Mouse (Mus musculus): ENCODE results near the gene Foxk2. TPM values are rescaled to one million over a fixed set of nuclear protein-coding genes. Genes with fewer than 3 reads are reported as not detected.
A peak's percentile ranks its signal among the peaks of the same experiment; 100 is the strongest.
"Not testable (repeated sequence)": the region's sequence is repeated elsewhere in the genome, so short reads cannot be mapped to it uniquely, and the experiment has no call there.

Foxk2 gene
- polyA plus RNA-seq, 1 experiment from 2014 or later, result 6.2 TPM

GRCm38 (mm10) chr11:121347036-121347435, 87.2 kb downstream of the Foxk2 start:
- 86% methylated on average over 2 of the region's 2 CpGs for WGBS
- ATAC-seq (replicated peaks; ENCODE audit: low FRiP score, low read depth) (no peak), DNase-seq (ENCODE audit: low spot score) (no peak)
- peaks cover 8% of the 10 kb centered on the region; the same call in 1 of the 2 replicates for H3K36me3 ChIP-seq (ENCODE audit: insufficient read depth, low read length)
- no peak overlapping the region for H3K4me3 ChIP-seq (replicated peaks; ENCODE audit: low read depth, low read length)
- no peaks in the 10 kb centered on the region for H3K27me3 ChIP-seq (ENCODE audit: insufficient read depth, low read length)
- no peaks in the 10 kb centered on the region for H3K9me3 ChIP-seq (replicated peaks; ENCODE audit: low read length)
- no peak overlapping the region for H3K9ac ChIP-seq (ENCODE audit: low read depth, low read length)
- H3K4me1 ChIP-seq (replicated peaks; ENCODE audit: insufficient read depth, low read length), result no peaks in the 10 kb centered on the region
- no peak overlapping the region for H3K4me2 ChIP-seq (ENCODE audit: low read length)
- no peak overlapping the region for H3K27ac ChIP-seq
- no peak for TF ChIP-seq CTCF (IDR thresholded peaks at IDR 0.05; ENCODE audit: low read depth)

- H3K36me3 ChIP-seq (ENCODE audit: insufficient read depth, low read length), result peaks cover 8% of the 10 kb centered on the region; the same call in 1 of the 2 replicates
- 90% methylated on average over 2 of the region's 2 CpGs for WGBS
- H3K27me3 ChIP-seq (ENCODE audit: insufficient read depth, low read length), result no peaks in the 10 kb centered on the region
- no peak for TF ChIP-seq CTCF (IDR thresholded peaks at IDR 0.05; ENCODE audit: low read depth)
- DNase-seq (ENCODE audit: low spot score) (no peak), ATAC-seq (replicated peaks; ENCODE audit: low FRiP score, low read depth) (no peak)
- H3K9ac ChIP-seq (ENCODE audit: low read depth, low read length), result no peak overlapping the region
- no peaks in the 10 kb centered on the region for H3K9me3 ChIP-seq (replicated peaks; ENCODE audit: low read length)
- H3K4me2 ChIP-seq (ENCODE audit: low read length), result no peak overlapping the region
- no peak overlapping the region for H3K4me3 ChIP-seq (replicated peaks; ENCODE audit: low read depth, low read length)
- H3K27ac ChIP-seq, result no peak overlapping the region
- H3K4me1 ChIP-seq (replicated peaks; ENCODE audit: insufficient read depth, low read length), result peaks cover 8% of the 10 kb centered on the region
Measured at GRCm38 (mm10) chr11:121348166-121348565, 88.4 kb downstream of the Foxk2 start.

GRCm38 (mm10) chr11:121348727-121349126, 88.9 kb downstream of the Foxk2 start:
- H3K27me3 ChIP-seq (ENCODE audit: insufficient read depth, low read length); H3K4me2 ChIP-seq (ENCODE audit: low read length); H3K9me3 ChIP-seq (replicated peaks; ENCODE audit: low read length); H3K27ac ChIP-seq; DNase-seq (ENCODE audit: low spot score); H3K4me3 ChIP-seq (replicated peaks; ENCODE audit: low read depth, low read length); H3K9ac ChIP-seq (ENCODE audit: low read depth, low read length); H3K36me3 ChIP-seq (ENCODE audit: insufficient read depth, low read length); ATAC-seq (replicated peaks; ENCODE audit: low FRiP score, low read depth): not testable (repeated sequence)
- H3K4me1 ChIP-seq (replicated peaks; ENCODE audit: insufficient read depth, low read length), result peaks cover 12% of the 10 kb centered on the region
- WGBS, result 85% methylated on average over 3 of the region's 3 CpGs
- TF ChIP-seq CTCF (IDR thresholded peaks at IDR 0.05; ENCODE audit: low read depth), result peak; percentile 39; the same call in 1 of the 2 replicates

GRCm38 (mm10) chr11:121353326-121354090, 93.7 kb downstream of the Foxk2 start:
- H3K36me3 ChIP-seq (ENCODE audit: insufficient read depth, low read length), result 0 out of 2 replicates have a peak, but pooled peaks cover under 1% of the 10 kb centered on the region
- peaks cover 18% of the 10 kb centered on the region for H3K4me1 ChIP-seq (replicated peaks; ENCODE audit: insufficient read depth, low read length)
- DNase-seq (ENCODE audit: low spot score), result peak; percentile 28
- peak overlapping the region; percentile 84 for H3K4me2 ChIP-seq (ENCODE audit: low read length)
- no peaks in the 10 kb centered on the region for H3K9me3 ChIP-seq (replicated peaks; ENCODE audit: low read length)
- ATAC-seq (replicated peaks; ENCODE audit: low FRiP score, low read depth), result no peak; the same call in none of the 2 replicates
- 4% methylated on average over 36 of the region's 41 CpGs for WGBS
- peak overlapping the region; percentile 91 for H3K27ac ChIP-seq
- peak overlapping the region; percentile 96 for H3K4me3 ChIP-seq (replicated peaks; ENCODE audit: low read depth, low read length)
- peak overlapping the region; percentile 99 for H3K9ac ChIP-seq (ENCODE audit: low read depth, low read length)
- H3K27me3 ChIP-seq (ENCODE audit: insufficient read depth, low read length), result no peaks in the 10 kb centered on the region
- TF ChIP-seq CTCF (IDR thresholded peaks at IDR 0.05; ENCODE audit: low read depth), result no peak

GRCm38 (mm10) chr11:121354091-121354707, 94.4 kb downstream of the Foxk2 start, which contains the start of gene Wdr45b:
TSS of gene Wdr45b (minus strand) at chr11:121354445.
- Histone ChIP-seq H3K36me3 (ENCODE audit: insufficient read depth, low read length) (no peaks in the 10 kb centered on the region), H3K4me3 (replicated peaks; ENCODE audit: low read depth, low read length) (peak within 1 kb of the TSS; percentile 96), H3K9me3 (replicated peaks; ENCODE audit: low read length) (no peaks in the 10 kb centered on the region), H3K27ac (peak within 1 kb of the TSS; percentile 91), H3K4me2 (ENCODE audit: low read length) (peak within 1 kb of the TSS; percentile 84), H3K4me1 (replicated peaks; ENCODE audit: insufficient read depth, low read length) (peaks cover 18% of the 10 kb centered on the region), H3K9ac (ENCODE audit: low read depth, low read length) (peak within 1 kb of the TSS; percentile 99), H3K27me3 (ENCODE audit: insufficient read depth, low read length) (no peaks in the 10 kb centered on the region)
- ATAC-seq (replicated peaks; ENCODE audit: low FRiP score, low read depth) (peak; percentile 98), DNase-seq (ENCODE audit: low spot score) (peak; percentile 96)
- peak; percentile 14; the same call in 1 of the 2 replicates for TF ChIP-seq CTCF (IDR thresholded peaks at IDR 0.05; ENCODE audit: low read depth)
- under 1% methylated on average over 58 of the region's 69 CpGs for WGBS

Other genes with a start within 250 kb of the Foxk2 start
- gene Cd7, start 220.6 kb upstream of the Foxk2 start, polyA plus RNA-seq (2015; fragmentation: Nextera tagmentation; extraction: Ambion mirVana), result 0.16 and 0.23 TPM in 2 replicates
- 2.0 and 2.4 TPM in 2 replicates for gene Sectm1b, start 196.4 kb upstream of the Foxk2 start, polyA plus RNA-seq (2015; fragmentation: Nextera tagmentation; extraction: Ambion mirVana)
- gene Sectm1a, start 178.8 kb upstream of the Foxk2 start, polyA plus RNA-seq (2015; fragmentation: Nextera tagmentation; extraction: Ambion mirVana), result 0.63 and 0.73 TPM in 2 replicates
- gene Tex19.2, start 141.3 kb upstream of the Foxk2 start, polyA plus RNA-seq (2015; fragmentation: Nextera tagmentation; extraction: Ambion mirVana), result 0.05 TPM in 1 of 2 replicates, not detected in the other
- 0.13 TPM in 1 of 2 replicates, not detected in the other for gene Tex19.1, start 113.8 kb upstream of the Foxk2 start, polyA plus RNA-seq (2015; fragmentation: Nextera tagmentation; extraction: Ambion mirVana)
- gene Uts2r, start 99.7 kb upstream of the Foxk2 start, polyA plus RNA-seq (2015; fragmentation: Nextera tagmentation; extraction: Ambion mirVana), result not detected in 2 replicates
- 8.4 and 8.9 TPM in 2 replicates for gene Hexdc, start 55.6 kb upstream of the Foxk2 start, polyA plus RNA-seq (2015; fragmentation: Nextera tagmentation; extraction: Ambion mirVana)
- gene Ogfod3, start 55.3 kb upstream of the Foxk2 start, polyA plus RNA-seq (2015; fragmentation: Nextera tagmentation; extraction: Ambion mirVana), result 37.9 and 38.1 TPM in 2 replicates
- 24.3 and 27.2 TPM in 2 replicates for gene Cybc1, start 30.7 kb upstream of the Foxk2 start, polyA plus RNA-seq (2015; fragmentation: Nextera tagmentation; extraction: Ambion mirVana)
- 30.7 and 34.6 TPM in 2 replicates for gene Narf, start 22.7 kb upstream of the Foxk2 start, polyA plus RNA-seq (2015; fragmentation: Nextera tagmentation; extraction: Ambion mirVana)
- 76.2 and 83.7 TPM in 2 replicates for gene Wdr45b, start 94.5 kb downstream of the Foxk2 start, polyA plus RNA-seq (2015; fragmentation: Nextera tagmentation; extraction: Ambion mirVana)
- 4.9 and 5.7 TPM in 2 replicates for gene Rab40b, start 128.3 kb downstream of the Foxk2 start, polyA plus RNA-seq (2015; fragmentation: Nextera tagmentation; extraction: Ambion mirVana)
- 10.1 and 10.3 TPM in 2 replicates for gene Fn3krp, start 161.4 kb downstream of the Foxk2 start, polyA plus RNA-seq (2015; fragmentation: Nextera tagmentation; extraction: Ambion mirVana)
- gene Fn3k, start 174.9 kb downstream of the Foxk2 start, polyA plus RNA-seq (2015; fragmentation: Nextera tagmentation; extraction: Ambion mirVana), result 5.6 and 6.6 TPM in 2 replicates
- gene Tbcd, start 192.0 kb downstream of the Foxk2 start, polyA plus RNA-seq (2015; fragmentation: Nextera tagmentation; extraction: Ambion mirVana), result 29.8 and 36.1 TPM in 2 replicates